In the genomic region with DNA sequence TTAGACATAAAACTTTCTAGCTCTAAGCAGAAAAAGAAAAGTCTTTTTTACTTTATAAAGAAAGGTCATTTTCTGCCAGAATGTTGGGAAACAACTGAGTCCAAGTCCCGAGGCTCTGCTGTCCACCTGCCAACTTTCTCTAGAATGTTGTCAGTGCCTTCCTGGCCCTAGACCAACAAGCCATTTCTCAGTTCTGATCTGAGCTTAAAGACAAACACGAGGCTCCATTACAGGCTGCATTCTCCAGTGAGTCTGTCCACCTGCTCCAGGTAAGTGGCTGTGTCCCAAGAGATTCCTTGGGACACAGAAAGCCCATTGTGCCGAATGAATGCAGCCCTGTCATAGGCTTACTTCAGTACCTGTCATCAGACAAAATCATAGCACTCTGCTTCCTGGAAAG, we compare ENCODE assay signal across 10 mouse cellular contexts. TPM values are rescaled to one million over a fixed set of nuclear protein-coding genes. Genes with fewer than 3 reads are reported as not detected.
A peak's percentile ranks its signal among the peaks of the same experiment; 100 is the strongest.
DNase-seq lines count a peak whose midpoint lies in the region; ATAC-seq and TF ChIP-seq lines count a peak whose summit lies in the region.
"Had no signal": no experiment of that assay in that cellular context is flagged by ENCODE, and none has a peak within 500 bp of the region (broad histone marks: within the 10 kb centered on the region; RNA-seq: fewer than 3 reads in every experiment).

No protein-coding gene starts in this region.

- ATAC-seq in kidney, embryonic 14.5 days (ENCODE audit: low FRiP score, low TSS enrichment) = no peak
- no peak for ATAC-seq in kidney, embryonic 15.5 days (replicated peaks; ENCODE audit: low FRiP score)
- ATAC-seq: hindbrain, embryonic 16.5 days had no signal

- H3K4me2 ChIP-seq in kidney, embryonic 14.5 days (replicated peaks; ENCODE audit: low read depth, low read length) = no peak overlapping the region
- no peak overlapping the region for H3K4me2 ChIP-seq in kidney, embryonic 15.5 days

- H3K27me3 ChIP-seq in kidney, embryonic 14.5 days (ENCODE audit: control insufficient read depth, insufficient read depth, low read length) = no peaks in the 10 kb centered on the region
- no peaks in the 10 kb centered on the region for H3K27me3 ChIP-seq in kidney, embryonic 15.5 days
- H3K27me3 ChIP-seq in thymus, adult 2 months (ENCODE audit: control insufficient read depth, insufficient read depth, low read length) = no peaks in the 10 kb centered on the region
- H3K27me3 ChIP-seq in forebrain, embryonic 10.5 days (ENCODE audit: poor library complexity, severe bottlenecking) = no peaks in the 10 kb centered on the region

- no peaks in the 10 kb centered on the region for H3K9me3 ChIP-seq in kidney, embryonic 14.5 days (ENCODE audit: control insufficient read depth, low read length)
- H3K9me3 ChIP-seq in kidney, embryonic 15.5 days (replicated peaks) = no peaks in the 10 kb centered on the region
- H3K9me3 ChIP-seq in forebrain, embryonic 10.5 days = no peaks in the 10 kb centered on the region

- H3K27ac ChIP-seq in kidney, embryonic 14.5 days (ENCODE audit: low read depth, low read length) = no peak overlapping the region
- H3K27ac ChIP-seq in kidney, embryonic 15.5 days = peak overlapping the region; percentile 32; the same call in 1 of the 2 replicates
- no peak overlapping the region for H3K27ac ChIP-seq in thymus, adult 2 months (ENCODE audit: control insufficient read depth, insufficient read depth, low read length)
- H3K27ac ChIP-seq in forebrain, embryonic 10.5 days = no peak overlapping the region

- 59% methylated on average over 3 of the region's 3 CpGs for WGBS in kidney, embryonic 14.5 days
- WGBS in kidney, embryonic 15.5 days = 51% methylated on average over 3 of the region's 3 CpGs
- WGBS in thymus, adult 2 months = 83% methylated on average over 3 of the region's 3 CpGs
- WGBS in forebrain, embryonic 10.5 days = 79% methylated on average over 3 of the region's 3 CpGs

- no peak for TF ChIP-seq CTCF in thymus, adult 2 months (IDR thresholded peaks at IDR 0.05; ENCODE audit: borderline replicate concordance, control insufficient read depth, extremely low read depth, insufficient read depth, low read length, poor library complexity)

- H3K4me1 ChIP-seq in kidney, embryonic 14.5 days (ENCODE audit: control insufficient read depth, insufficient read depth, low read length) = no peaks in the 10 kb centered on the region
- no peaks in the 10 kb centered on the region for H3K4me1 ChIP-seq in kidney, embryonic 15.5 days
- no peaks in the 10 kb centered on the region for H3K4me1 ChIP-seq in thymus, adult 2 months (replicated peaks; ENCODE audit: control insufficient read depth, insufficient read depth, low read length)
- no peaks in the 10 kb centered on the region for H3K4me1 ChIP-seq in forebrain, embryonic 10.5 days

- H3K4me3 ChIP-seq in kidney, embryonic 14.5 days (ENCODE audit: low read length) = no peak overlapping the region
- no peak overlapping the region for H3K4me3 ChIP-seq in kidney, embryonic 15.5 days (replicated peaks)
- no peak overlapping the region for H3K4me3 ChIP-seq in thymus, adult 2 months (ENCODE audit: control insufficient read depth, insufficient read depth, low read length)
- no peak overlapping the region for H3K4me3 ChIP-seq in forebrain, embryonic 10.5 days

- peak; percentile 52 for DNase-seq in kidney, adult 11 months
- peak; percentile 84 to 86 for DNase-seq in cerebellum, postnatal 10 days
- peak; percentile 19 for DNase-seq in ovary, postnatal 36 days (ENCODE audit: low spot score)
- DNase-seq in thymus, adult 2 months = no peak
- DNase-seq in forebrain, embryonic 10.5 days (ENCODE audit: extremely low spot score, low spot score) = no peak
- no peak for DNase-seq in thymus, postnatal 14 days

- H3K9ac ChIP-seq in kidney, embryonic 14.5 days (ENCODE audit: low read depth, low read length) = no peak overlapping the region
- no peak overlapping the region for H3K9ac ChIP-seq in kidney, embryonic 15.5 days

- H3K36me3 ChIP-seq in kidney, embryonic 14.5 days (ENCODE audit: control insufficient read depth, insufficient read depth, low read length) = no peaks in the 10 kb centered on the region
- H3K36me3 ChIP-seq in kidney, embryonic 15.5 days = no peaks in the 10 kb centered on the region
- H3K36me3 ChIP-seq in thymus, adult 2 months (ENCODE audit: control insufficient read depth, insufficient read depth, low read length) = no peaks in the 10 kb centered on the region
- H3K36me3 ChIP-seq in forebrain, embryonic 10.5 days (replicated peaks) = no peaks in the 10 kb centered on the region

- no peak for TF ChIP-seq POLR2A in thymus, adult 2 months (IDR thresholded peaks at IDR 0.05; ENCODE audit: control insufficient read depth, extremely low read depth, insufficient read depth, low read length, poor library complexity)

RNA-seq across cellular contexts. Expression of gene 2010109A12Rik, which starts 15.3 kb away (rescaled TPM):
- 1.1 and 1.4 TPM in 2 replicates for polyA plus RNA-seq in kidney, embryonic 14.5 days (2014; fragmentation: Nextera tagmentation; extraction: Ambion mirVana)
- polyA plus RNA-seq in kidney, embryonic 15.5 days (2015; fragmentation: Nextera tagmentation; extraction: Ambion mirVana) = 2.0 and 2.5 TPM in 2 replicates
- polyA plus RNA-seq in thymus, adult 2 months (2012; rRNA removed) = 0.20 and 0.34 TPM in 2 replicates
- polyA plus RNA-seq in forebrain, embryonic 10.5 days (2016; fragmentation: Nextera tagmentation; extraction: Ambion mirVana) = 1.1 and 1.6 TPM in 2 replicates
- polyA plus RNA-seq: cortical plate, adult 2 months had no signal

RNA-seq across cellular contexts. Expression of gene Ccni, which starts 15.4 kb away (rescaled TPM):
- polyA plus RNA-seq in kidney, embryonic 14.5 days (2014; fragmentation: Nextera tagmentation; extraction: Ambion mirVana) = 132 and 159 TPM in 2 replicates
- polyA plus RNA-seq in kidney, embryonic 15.5 days (2015; fragmentation: Nextera tagmentation; extraction: Ambion mirVana) = 111 and 124 TPM in 2 replicates
- 121 and 155 TPM in 2 replicates for polyA plus RNA-seq in thymus, adult 2 months (2012; rRNA removed)
- 107 and 108 TPM in 2 replicates for polyA plus RNA-seq in forebrain, embryonic 10.5 days (2016; fragmentation: Nextera tagmentation; extraction: Ambion mirVana)

RNA-seq across cellular contexts. Expression of gene Ccng2, which starts 45.4 kb away (rescaled TPM):
- polyA plus RNA-seq in kidney, embryonic 14.5 days (2014; fragmentation: Nextera tagmentation; extraction: Ambion mirVana) = 53.2 and 69.4 TPM in 2 replicates
- 63.8 and 65.7 TPM in 2 replicates for polyA plus RNA-seq in kidney, embryonic 15.5 days (2015; fragmentation: Nextera tagmentation; extraction: Ambion mirVana)
- 78.4 and 142 TPM in 2 replicates for polyA plus RNA-seq in thymus, adult 2 months (2012; rRNA removed)
- polyA plus RNA-seq in forebrain, embryonic 10.5 days (2016; fragmentation: Nextera tagmentation; extraction: Ambion mirVana) = 41.5 and 45.3 TPM in 2 replicates

Comparison
In these comparisons a context has a peak if more than half of its experiments do, and no peak if none do; other contexts are left out.
1. DNase-seq: peak in kidney, adult 11 months (single experiment), cerebellum, postnatal 10 days (2 of 2) and ovary, postnatal 36 days (single experiment); none in thymus, adult 2 months (single experiment), forebrain, embryonic 10.5 days (single experiment) and thymus, postnatal 14 days (single experiment).